Mouse (Mus musculus) CH12.LX (cell line): ENCODE data around the gene Slc35a5. TPM values are rescaled to one million over a fixed set of nuclear protein-coding genes. Genes with fewer than 3 reads are reported as not detected.
A peak's percentile ranks its signal among the peaks of the same experiment; 100 is the strongest.

ENCODE experiments used
- DNase-seq: peaks from one replicate; pipeline ENCODE4 v3.0.0-alpha.2; 2013; ENCODE audit errors: extremely low read depth
- H3K27ac ChIP-seq: 2 replicates; pipeline ENCODE4 v1.5.1; 2012; ENCODE audit warnings: low read depth, mild to moderate bottlenecking, control low read depth, moderate library complexity; ENCODE audit not compliant: insufficient read depth
- H3K27me3 ChIP-seq: replicated peaks from 2 replicates; pipeline ENCODE3; 2012; ENCODE audit warnings: inconsistent platforms
- H3K36me3 ChIP-seq, 2 experiments: replicated peaks in 1 of 2; 2 replicates each; pipeline versions ENCODE3 to v1.6.1; 2012; ENCODE audit warnings: inconsistent platforms in 1 of 2, low read length in 1 of 2, mild to moderate bottlenecking in 1 of 2, mixed read lengths in 1 of 2, moderate library complexity in 1 of 2; ENCODE audit not compliant: control insufficient read depth in 1 of 2, insufficient read depth in 1 of 2
- H3K4me1 ChIP-seq, 2 experiments: 2 replicates each; pipeline ENCODE4 v1.6.1; 2012; ENCODE audit warnings: inconsistent platforms in 1 of 2, moderate library complexity in 1 of 2; ENCODE audit not compliant: insufficient read depth in 2 of 2, control insufficient read depth in 1 of 2
- H3K4me2 ChIP-seq: 2 replicates; pipeline ENCODE4 v1.6.1; 2012; ENCODE audit warnings: low read depth, mild to moderate bottlenecking, control low read depth; ENCODE audit not compliant: poor library complexity, insufficient read depth, severe bottlenecking
- H3K4me3 ChIP-seq, 3 experiments: fragments of 150-350 bp in 1 of 3; sonication (generic) in 1 of 3; replicated peaks in 1 of 3; 2 replicates each; pipeline versions ENCODE3 to v1.5.1; 2011 to 2012; ENCODE audit warnings: low read depth in 2 of 3, low read length in 2 of 3, mild to moderate bottlenecking in 2 of 3, moderate library complexity in 2 of 3, control low read depth in 1 of 3, improper control_type of control experiment in 1 of 3, inconsistent platforms in 1 of 3, mixed read lengths in 1 of 3; ENCODE audit not compliant: poor library complexity in 1 of 3
- H3K79me2 ChIP-seq: replicated peaks from 2 replicates; pipeline ENCODE4 v1.6.1; 2012; ENCODE audit warnings: mild to moderate bottlenecking, moderate library complexity; ENCODE audit not compliant: control insufficient read depth, poor library complexity, insufficient read depth, severe bottlenecking; ENCODE audit errors: extremely low read depth
- H3K9ac ChIP-seq: 2 replicates; pipeline ENCODE4 v1.6.1; 2012; ENCODE audit warnings: low read depth, mild to moderate bottlenecking, control low read depth, moderate library complexity; ENCODE audit not compliant: insufficient read depth
- H3K9me3 ChIP-seq: replicated peaks from 2 replicates; pipeline ENCODE3; 2012; ENCODE audit warnings: low read length, inconsistent platforms, mixed read lengths
- CHD1 ChIP-seq: IDR thresholded peaks from 2 replicates; pipeline ENCODE4 v1.6.1; 2012; ENCODE audit warnings: low read depth, low read length, improper control_type of control experiment, inconsistent platforms
- CTCF ChIP-seq, 2 experiments: IDR thresholded peaks in 1 of 2; conservative IDR thresholded peaks in 1 of 2; 2 replicates each; pipeline ENCODE4 v1.5.1; 2011 to 2012; ENCODE audit warnings: low read depth in 2 of 2, low read length in 2 of 2, improper control_type of control experiment in 1 of 2, inconsistent platforms in 1 of 2, mild to moderate bottlenecking in 1 of 2, moderate library complexity in 1 of 2
- E2F4 ChIP-seq: IDR thresholded peaks from 2 replicates; pipeline ENCODE4 v1.6.1; 2011; ENCODE audit warnings: low read depth, low read length, improper control_type of control experiment; ENCODE audit not compliant: insufficient replicate concordance
- ELF1 ChIP-seq: IDR thresholded peaks from 2 replicates; pipeline ENCODE4 v1.6.1; 2014; ENCODE audit warnings: low read depth, mild to moderate bottlenecking, inconsistent platforms, low read length, improper control_type of control experiment
- EP300 ChIP-seq: IDR thresholded peaks from 2 replicates; pipeline ENCODE4 v1.6.1; 2011; ENCODE audit warnings: low read length, improper control_type of control experiment
- GABPA ChIP-seq: IDR thresholded peaks from 2 replicates; pipeline ENCODE4 v1.6.1; 2012; ENCODE audit warnings: low read depth, low read length, improper control_type of control experiment, inconsistent platforms; ENCODE audit not compliant: insufficient replicate concordance
- HCFC1 ChIP-seq: IDR thresholded peaks from 2 replicates; pipeline ENCODE4 v1.6.1; 2012; ENCODE audit warnings: low read depth, mild to moderate bottlenecking, inconsistent platforms, low read length, improper control_type of control experiment
- IRF4 ChIP-seq: IDR thresholded peaks from 2 replicates; pipeline ENCODE4 v1.6.1; 2014; ENCODE audit warnings: low read depth, mild to moderate bottlenecking, inconsistent platforms, low read length, improper control_type of control experiment
- KAT2A ChIP-seq: IDR thresholded peaks from 2 replicates; pipeline ENCODE4 v1.6.1; 2012; ENCODE audit warnings: low read length, improper control_type of control experiment, inconsistent platforms; ENCODE audit not compliant: insufficient replicate concordance
- MAX ChIP-seq: IDR thresholded peaks from 2 replicates; pipeline ENCODE4 v1.6.1; 2011; ENCODE audit warnings: low read length, improper control_type of control experiment
- MAZ ChIP-seq: IDR thresholded peaks from 2 replicates; pipeline ENCODE4 v1.6.1; 2012; ENCODE audit warnings: low read depth, mild to moderate bottlenecking, inconsistent platforms, low read length, improper control_type of control experiment, moderate library complexity
- MEF2A ChIP-seq: IDR thresholded peaks from 2 replicates; pipeline ENCODE4 v1.6.1; 2014; ENCODE audit warnings: low read depth, mild to moderate bottlenecking, inconsistent platforms, low read length, improper control_type of control experiment, borderline replicate concordance
- MXI1 ChIP-seq: IDR thresholded peaks from 2 replicates; pipeline ENCODE4 v1.6.1; 2011; ENCODE audit warnings: mild to moderate bottlenecking, low read depth, low read length, improper control_type of control experiment
- MYC ChIP-seq: IDR thresholded peaks from 2 replicates; pipeline ENCODE4 v1.6.1; 2011; ENCODE audit warnings: low read depth, mild to moderate bottlenecking, improper control_type of control experiment, low read length
- NELFE ChIP-seq: IDR thresholded peaks from 2 replicates; pipeline ENCODE4 v1.6.1; 2011; ENCODE audit warnings: low read depth, low read length, improper control_type of control experiment
- NRF1 ChIP-seq: IDR thresholded peaks from 2 replicates; pipeline ENCODE4 v1.6.1; 2014; ENCODE audit warnings: low read depth, mild to moderate bottlenecking, inconsistent platforms, low read length, improper control_type of control experiment, moderate library complexity
- SIN3A ChIP-seq: IDR thresholded peaks from 2 replicates; pipeline ENCODE4 v1.6.1; 2012; ENCODE audit warnings: low read length, improper control_type of control experiment, inconsistent platforms
- UBTF ChIP-seq: IDR thresholded peaks from 2 replicates; pipeline ENCODE4 v1.6.1; 2012; ENCODE audit warnings: low read depth, mild to moderate bottlenecking, inconsistent platforms, low read length, improper control_type of control experiment, moderate library complexity
- USF1 ChIP-seq: IDR thresholded peaks from 2 replicates; pipeline ENCODE4 v1.6.1; 2014; ENCODE audit warnings: low read depth, mild to moderate bottlenecking, inconsistent platforms, low read length, improper control_type of control experiment
- ZC3H11A ChIP-seq: IDR thresholded peaks from 2 replicates; pipeline ENCODE4 v1.6.1; 2012; ENCODE audit warnings: low read depth, mild to moderate bottlenecking, inconsistent platforms, low read length, improper control_type of control experiment
- dilution Hi-C: fragments of 300-500 bp; cut with MboI; formaldehyde crosslinking; loops from 2 replicates; pipeline ENCODE4 v1.14.3; 2020; ENCODE audit warnings: low sequenced_read_pairs; ENCODE audit not compliant: extremely low pct_unique_long_range_greater_than_20kb, extremely low pct_ligation_motif_present
- in situ Hi-C: fragments of 300-500 bp; cut with MboI; formaldehyde crosslinking; loops from 3 replicates; pipeline ENCODE4 v1.14.3; 2019; ENCODE audit warnings: low sequenced_read_pairs, low pct_ligation_motif_present, low pct_unique_long_range_greater_than_20kb, mixed read lengths
- polyA plus RNA-seq: library from polyadenylated mRNA; unstranded; fragments of >175 nt; gene quantifications from 2 replicates; pipeline ENCODE4 v1.2.1, GENCODE M21; 2012; ENCODE audit warnings: low read depth; ENCODE audit not compliant: insufficient read length
- total RNA-seq, 2 experiments: library from RNA; depleted of rRNA; stranded (reverse); fragments of 300-350 nt in 1 of 2; fragments of >200 nt in 1 of 2; gene quantifications; 2 replicates each; pipeline ENCODE4 v1.2.3; 2012 to 2014

Gene Slc35a5
- total and polyA plus RNA-seq, 3 experiments = 6.1 to 14.8 (median 7.4) TPM

DNA sequence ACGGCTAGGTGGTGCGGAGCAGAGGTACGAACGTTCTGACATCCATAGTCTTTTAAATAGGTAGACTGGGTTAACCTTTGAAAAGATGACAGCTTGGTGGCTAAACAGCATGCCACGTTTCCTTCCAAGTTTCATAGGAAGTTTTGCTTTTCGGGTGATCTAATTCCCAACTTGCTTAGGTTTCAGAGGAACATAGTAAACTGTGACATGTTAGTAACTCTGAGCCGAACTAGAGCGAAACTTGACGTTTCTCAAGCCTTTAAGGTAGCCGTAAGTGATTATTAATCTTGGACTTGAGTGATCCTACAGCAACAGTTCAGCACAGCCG, 847 bp upstream of the Slc35a5 start:
- dilution Hi-C loops = no loop called here

DNA sequence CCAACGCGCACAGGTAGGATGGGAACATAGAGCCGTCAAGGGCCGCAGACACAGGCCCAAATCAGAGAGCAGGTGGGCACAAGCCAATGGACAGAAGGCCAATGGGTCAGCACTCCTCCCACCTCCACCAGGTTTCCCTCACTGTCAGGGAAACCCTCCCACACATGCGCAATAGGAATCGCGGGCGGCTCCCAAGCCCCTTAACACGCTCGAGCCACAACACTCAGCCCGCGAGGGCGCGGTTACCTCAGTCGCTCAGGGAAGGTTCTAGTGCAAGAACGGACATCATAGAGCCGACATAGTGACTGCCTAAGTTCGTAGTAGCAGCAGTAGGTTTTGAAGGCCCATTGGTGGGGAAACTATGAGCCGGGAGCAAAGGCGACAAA, 377 bp downstream of the Slc35a5 start:
- TF ChIP-seq E2F4 (no peak), USF1 (no peak), CHD1 (peak; percentile 37; the same call in 1 of the 2 replicates), MYC (peak; percentile 37; the same call in 1 of the 2 replicates), KAT2A (0 out of 2 replicates have a peak, but pooled peaks have one; percentile 30), NRF1 (peak; percentile 81), HCFC1 (no peak), MXI1 (peak; percentile 19; the same call in 1 of the 2 replicates)
- peak; percentile 82 for DNase-seq
- H3K4me2 ChIP-seq = peak overlapping the region; percentile 91

More for the DNA sequence above, 847 bp upstream of the Slc35a5 start:
- H3K4me3 ChIP-seq = peak overlapping the region; percentile 87 to 97 (median 88)
- H3K9ac ChIP-seq = peak overlapping the region; percentile 47
- TF ChIP-seq ZC3H11A = no peak
- TF ChIP-seq NRF1 = 0 out of 2 replicates have a peak, but pooled peaks have one; percentile 23
- TF ChIP-seq MXI1 = no peak; the same call in 1 of the 2 replicates
- TF ChIP-seq ELF1 = 0 out of 2 replicates have a peak, but pooled peaks have one; percentile 15
- peak; percentile 82; the same call in 1 of the 2 replicates for TF ChIP-seq CHD1
- peak; percentile 67; the same call in 1 of the 2 replicates for TF ChIP-seq MAX
- TF ChIP-seq GABPA = no peak
- no peak for TF ChIP-seq IRF4
- peak; percentile 41; the same call in 1 of the 2 replicates for TF ChIP-seq EP300
- no peak for TF ChIP-seq MAZ
- no peak for TF ChIP-seq USF1
- TF ChIP-seq UBTF = no peak
- no peak; the same call in 1 of the 2 replicates for TF ChIP-seq SIN3A
- 0 out of 2 replicates have a peak, but pooled peaks have one; percentile 25 for TF ChIP-seq MEF2A
- TF ChIP-seq NELFE = no peak
- TF ChIP-seq CTCF (conservative IDR thresholded peaks at IDR 0.05 in 1 of 2, IDR thresholded peaks at IDR 0.05 in 1 of 2; ENCODE audit: low read depth in 2 of 2, low read length in 2 of 2) = no peak
- no peaks in the 10 kb centered on the region for H3K27me3 ChIP-seq
- H3K9me3 ChIP-seq = no peaks in the 10 kb centered on the region
- peak overlapping the region; percentile 88 for H3K4me2 ChIP-seq
- no peak for DNase-seq
- H3K36me3 ChIP-seq = peaks cover 4 to 45% of the 10 kb centered on the region in 2 experiments
- in situ Hi-C loops = no loop called here
- peaks cover 18% of the 10 kb centered on the region for H3K79me2 ChIP-seq
- peaks cover 4 to 31% of the 10 kb centered on the region in 2 experiments for H3K4me1 ChIP-seq
- peak overlapping the region; percentile 70 for H3K27ac ChIP-seq

More for the DNA sequence above, 377 bp downstream of the Slc35a5 start:
- peak overlapping the region; percentile 90 to 97 (median 93) for H3K4me3 ChIP-seq
- H3K79me2 ChIP-seq = peaks cover 18% of the 10 kb centered on the region
- peak overlapping the region; percentile 95 for H3K9ac ChIP-seq
- in situ Hi-C loops (no loop called here), dilution Hi-C loops (no loop called here)
- peaks cover 4 to 41% of the 10 kb centered on the region in 2 experiments for H3K36me3 ChIP-seq
- H3K4me1 ChIP-seq = peaks cover 4 to 31% of the 10 kb centered on the region in 2 experiments
- peak overlapping the region; percentile 50; the same call in 1 of the 2 replicates for H3K27ac ChIP-seq
- no peaks in the 10 kb centered on the region for H3K9me3 ChIP-seq
- no peaks in the 10 kb centered on the region for H3K27me3 ChIP-seq
